Mouse (Mus musculus) neural tube, embryonic 13.5 days (tissue): ENCODE results near the gene B230118H07Rik. TPM values are rescaled to one million over a fixed set of nuclear protein-coding genes. Genes with fewer than 3 reads are reported as not detected.

Experiments
- ATAC-seq: fragments of 200-750 bp; cut with Nextera tagmentation; 2 replicates; pipeline ENCODE4 v1.8.0; 2017; ENCODE audit warnings: low read depth, mild to moderate bottlenecking, moderate TSS enrichment, moderate library complexity
- H3K27ac ChIP-seq: fragments of 300-500 bp; sonication (generic); replicated peaks from 2 replicates; pipeline ENCODE4 v1.5.1; 2015; ENCODE audit warnings: moderate library complexity, mild to moderate bottlenecking, inconsistent platforms
- H3K27me3 ChIP-seq: fragments of 300-500 bp; sonication (generic); 2 replicates; pipeline ENCODE4 v1.6.1; 2015; ENCODE audit warnings: mild to moderate bottlenecking, inconsistent platforms
- H3K36me3 ChIP-seq: fragments of 300-500 bp; sonication (generic); 2 replicates; pipeline ENCODE4 v1.6.1; 2015; ENCODE audit warnings: mild to moderate bottlenecking, inconsistent platforms
- H3K4me1 ChIP-seq: fragments of 300-500 bp; sonication (generic); replicated peaks from 2 replicates; pipeline ENCODE4 v1.6.1; 2015; ENCODE audit warnings: inconsistent platforms
- H3K4me2 ChIP-seq: fragments of 300-500 bp; sonication (generic); 2 replicates; pipeline ENCODE4 v1.6.1; 2015; ENCODE audit warnings: inconsistent platforms, mild to moderate bottlenecking, moderate library complexity
- H3K4me3 ChIP-seq: fragments of 300-500 bp; sonication (generic); 2 replicates; pipeline ENCODE4 v1.5.1; 2015; ENCODE audit warnings: mild to moderate bottlenecking, inconsistent platforms
- H3K9ac ChIP-seq: fragments of 300-500 bp; sonication (generic); 2 replicates; pipeline ENCODE4 v1.6.1; 2015; ENCODE audit warnings: moderate library complexity, mild to moderate bottlenecking, inconsistent platforms
- H3K9me3 ChIP-seq: fragments of 300-500 bp; sonication (generic); 2 replicates; pipeline ENCODE4 v1.6.1; 2016; ENCODE audit warnings: inconsistent platforms
- WGBS: fragments of 180-500 bp; shearing (Covaris S2); methylation state at CpG from one replicate; pipeline ENCODE4 v1.1.7; 2015; 5-methylcytosine and 5-hydroxymethylcytosine counted together
- polyA plus RNA-seq: library from polyadenylated mRNA; unstranded; fragments of >200 nt; fragmentation: Nextera tagmentation; extraction: Ambion mirVana; gene quantifications from 2 replicates; pipeline ENCODE4 v1.2.1, GENCODE M21; 2015

The B230118H07Rik gene
- polyA plus RNA-seq, 1 experiment from 2014 or later: 66.7 TPM

GRCm38 (mm10) chr2:101628297-101629236, 20.8 kb downstream of the B230118H07Rik start:
- 1% methylated on average over 31 of the region's 31 CpGs for WGBS
- Histone ChIP-seq H3K27ac (peak overlapping the region; percentile 94), H3K9ac (peak overlapping the region; percentile 75), H3K4me2 (peak overlapping the region; percentile 69), H3K4me3 (peak overlapping the region; percentile 63), H3K4me1 (peaks cover 40% of the 10 kb centered on the region), H3K36me3 (no peaks in the 10 kb centered on the region), H3K9me3 (no peaks in the 10 kb centered on the region), H3K27me3 (no peaks in the 10 kb centered on the region)
- peak; percentile 99 for ATAC-seq

GRCm38 (mm10) chr2:101627227-101627626, 22.1 kb downstream of the B230118H07Rik start:
- peak overlapping the region; percentile 69 for H3K4me2 ChIP-seq
- no peak for ATAC-seq
- H3K9me3 ChIP-seq: no peaks in the 10 kb centered on the region
- H3K27me3 ChIP-seq: no peaks in the 10 kb centered on the region
- peaks cover 47% of the 10 kb centered on the region for H3K4me1 ChIP-seq
- no peaks in the 10 kb centered on the region for H3K36me3 ChIP-seq
- no peak overlapping the region for H3K4me3 ChIP-seq
- no peak overlapping the region; the same call in 1 of the 2 replicates for H3K9ac ChIP-seq
- H3K27ac ChIP-seq: no peak overlapping the region

- H3K9ac ChIP-seq: no peak within 1 kb of the TSS
- no peaks in the 10 kb centered on the region for H3K9me3 ChIP-seq
- no peaks in the 10 kb centered on the region for H3K27me3 ChIP-seq
- H3K36me3 ChIP-seq: no peaks in the 10 kb centered on the region
- 51% methylated on average over 4 of the region's 4 CpGs for WGBS
- no peak for ATAC-seq
- H3K27ac ChIP-seq: no peak within 1 kb of the TSS
- H3K4me2 ChIP-seq: no peak within 1 kb of the TSS
- H3K4me1 ChIP-seq: peaks cover 48% of the 10 kb centered on the region
- H3K4me3 ChIP-seq: no peak within 1 kb of the TSS
Observed at GRCm38 (mm10) chr2:101624526-101624925, 24.8 kb downstream of the B230118H07Rik start, which contains the start of gene Rag2. TSS of gene Rag2 (plus strand) at chr2:101624718.

- no peaks in the 10 kb centered on the region for H3K36me3 ChIP-seq
- no peak overlapping the region for H3K4me3 ChIP-seq
- H3K4me2 ChIP-seq: no peak overlapping the region
- H3K27me3 ChIP-seq: no peaks in the 10 kb centered on the region
- WGBS: 25% methylated on average over 2 of the region's 2 CpGs
- H3K9me3 ChIP-seq: no peaks in the 10 kb centered on the region
- no peak overlapping the region for H3K27ac ChIP-seq
- no peak overlapping the region for H3K9ac ChIP-seq
- peaks cover 44% of the 10 kb centered on the region for H3K4me1 ChIP-seq
- no peak for ATAC-seq
Observed at GRCm38 (mm10) chr2:101624011-101624410, 25.3 kb downstream of the B230118H07Rik start.

- H3K4me1 ChIP-seq: peaks cover 45% of the 10 kb centered on the region
- no peak overlapping the region for H3K9ac ChIP-seq
- H3K4me3 ChIP-seq: no peak overlapping the region
- H3K4me2 ChIP-seq: no peak overlapping the region
- no peaks in the 10 kb centered on the region for H3K36me3 ChIP-seq
- H3K27me3 ChIP-seq: no peaks in the 10 kb centered on the region
- no peak for ATAC-seq
- no peaks in the 10 kb centered on the region for H3K9me3 ChIP-seq
- 26% methylated on average over 2 of the region's 2 CpGs for WGBS
- H3K27ac ChIP-seq: no peak overlapping the region
Observed at GRCm38 (mm10) chr2:101623042-101623441, 26.3 kb downstream of the B230118H07Rik start.

- no peaks in the 10 kb centered on the region for H3K36me3 ChIP-seq
- H3K4me1 ChIP-seq: peaks cover 44% of the 10 kb centered on the region
- H3K9ac ChIP-seq: no peak overlapping the region
- no peak overlapping the region for H3K4me3 ChIP-seq
- H3K9me3 ChIP-seq: no peaks in the 10 kb centered on the region
- H3K4me2 ChIP-seq: no peak overlapping the region
- no peak for ATAC-seq
- H3K27me3 ChIP-seq: no peaks in the 10 kb centered on the region
- H3K27ac ChIP-seq: no peak overlapping the region
- 62% methylated on average over 7 of the region's 7 CpGs for WGBS
Observed at GRCm38 (mm10) chr2:101621611-101622010, 27.7 kb downstream of the B230118H07Rik start.

- peaks cover 41% of the 10 kb centered on the region for H3K4me1 ChIP-seq
- H3K4me3 ChIP-seq: no peak overlapping the region
- ATAC-seq: no peak
- H3K27ac ChIP-seq: no peak overlapping the region
- no peaks in the 10 kb centered on the region for H3K27me3 ChIP-seq
- H3K4me2 ChIP-seq: no peak overlapping the region
- 79% methylated on average over 3 of the region's 3 CpGs for WGBS
- no peak overlapping the region for H3K9ac ChIP-seq
- no peaks in the 10 kb centered on the region for H3K36me3 ChIP-seq
- H3K9me3 ChIP-seq: no peaks in the 10 kb centered on the region
Observed at GRCm38 (mm10) chr2:101620899-101621298, 28.4 kb downstream of the B230118H07Rik start.

- Histone ChIP-seq H3K4me3 (no peak overlapping the region), H3K4me2 (no peak overlapping the region), H3K9me3 (no peaks in the 10 kb centered on the region), H3K27me3 (no peaks in the 10 kb centered on the region), H3K36me3 (no peaks in the 10 kb centered on the region), H3K4me1 (peaks cover 33% of the 10 kb centered on the region), H3K9ac (no peak overlapping the region), H3K27ac (no peak overlapping the region)
- no peak for ATAC-seq
- 74% methylated on average over 4 of the region's 4 CpGs for WGBS
Observed at GRCm38 (mm10) chr2:101618373-101618772, 31.0 kb downstream of the B230118H07Rik start.

- 78% methylated on average over 10 of the region's 10 CpGs for WGBS
- H3K36me3 ChIP-seq: no peaks in the 10 kb centered on the region
- H3K27me3 ChIP-seq: no peaks in the 10 kb centered on the region
- H3K4me1 ChIP-seq: peaks cover 25% of the 10 kb centered on the region; the same call in 1 of the 2 replicates
- H3K9me3 ChIP-seq: no peaks in the 10 kb centered on the region
- no peak overlapping the region for H3K27ac ChIP-seq
- H3K4me2 ChIP-seq: no peak overlapping the region
- H3K9ac ChIP-seq: no peak overlapping the region
- peak; percentile 15; the same call in 1 of the 2 replicates for ATAC-seq
- H3K4me3 ChIP-seq: no peak overlapping the region
Observed at GRCm38 (mm10) chr2:101615464-101616305, 33.6 kb downstream of the B230118H07Rik start.

- Histone ChIP-seq H3K4me1 (peaks cover 13% of the 10 kb centered on the region), H3K27me3 (no peaks in the 10 kb centered on the region), H3K27ac (no peak overlapping the region), H3K9me3 (no peaks in the 10 kb centered on the region), H3K4me3 (no peak overlapping the region), H3K9ac (no peak overlapping the region), H3K36me3 (0 out of 2 replicates have a peak, but pooled peaks cover 4% of the 10 kb centered on the region), H3K4me2 (no peak overlapping the region)
- no peak for ATAC-seq
- 93% methylated on average over 3 of the region's 3 CpGs for WGBS
Observed at GRCm38 (mm10) chr2:101610861-101611260, 38.5 kb downstream of the B230118H07Rik start.

GRCm38 (mm10) chr2:101608232-101608894, 41.0 kb downstream of the B230118H07Rik start:
- no peaks in the 10 kb centered on the region for H3K9me3 ChIP-seq
- H3K9ac ChIP-seq: no peak overlapping the region
- no peak overlapping the region for H3K27ac ChIP-seq
- peaks cover 5% of the 10 kb centered on the region for H3K4me1 ChIP-seq
- 0 out of 2 replicates have a peak, but pooled peaks cover 4% of the 10 kb centered on the region for H3K36me3 ChIP-seq
- no peaks in the 10 kb centered on the region for H3K27me3 ChIP-seq
- H3K4me3 ChIP-seq: no peak overlapping the region
- peak; percentile 87 for ATAC-seq
- no peak overlapping the region for H3K4me2 ChIP-seq
- WGBS: 40% methylated on average over 7 of the region's 7 CpGs
